Mouse (Mus musculus): Measurements from ENCODE around the gene S100a5.

DNA sequence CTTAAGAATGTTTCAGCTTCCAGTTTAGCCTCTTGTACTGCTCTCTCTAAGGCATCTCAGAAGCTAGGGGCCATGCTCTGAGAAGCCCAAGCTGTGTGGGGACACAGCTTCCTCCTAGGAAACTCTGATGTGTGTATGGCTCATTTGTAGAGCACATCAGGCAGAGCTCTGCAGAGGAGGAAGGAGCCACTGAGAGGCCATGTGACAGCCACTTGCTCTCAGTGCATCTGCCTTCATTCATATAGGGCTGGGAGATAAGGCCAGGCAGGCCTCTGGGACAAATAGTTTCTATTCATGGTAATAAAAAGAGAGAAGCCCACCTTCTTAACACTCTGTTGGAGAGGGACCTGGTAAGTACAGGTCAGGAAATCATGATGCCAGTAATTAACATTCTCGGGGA is 13.9 kb upstream of the S100a5 start:
- TF ChIP-seq CTCF (IDR thresholded peaks at IDR 0.05; ENCODE audit: borderline replicate concordance, insufficient read depth, low read length) (no peak), POLR2A (IDR thresholded peaks at IDR 0.05; ENCODE audit: low read depth, low read length) (no peak)
